Mouse (Mus musculus): Measurements from ENCODE around the gene 9330161L09Rik. TPM values are rescaled to one million over a fixed set of nuclear protein-coding genes. Genes with fewer than 3 reads are reported as not detected.

9330161L09Rik gene
- 0.98 TPM for polyA plus RNA-seq (2015; fragmentation: Illumina TruSeq; extraction: RNeasy Lipid Tissue Mini Kit (QIAGEN cat#74804); ENCODE audit: low read depth, low replicate concordance)

GRCm38 (mm10) chr12:103407720-103408119, at the start of gene 9330161L09Rik:
9330161L09Rik (minus strand) TSS chr12:103407820.

GRCm38 (mm10) chr12:103457140-103457539, 49.5 kb upstream of the 9330161L09Rik start, which contains the start of gene Ifi27l2b:
Ifi27l2b (minus strand) TSS chr12:103457223.

GRCm38 (mm10) chr12:103443524-103443923, 35.9 kb upstream of the 9330161L09Rik start, which contains the start of gene Ifi27l2a:
Ifi27l2a (minus strand) TSS chr12:103443680.

GRCm38 (mm10) chr12:103433986-103434731, 26.5 kb upstream of the 9330161L09Rik start, which contains the start of gene Ifi27:
Ifi27 (plus strand) TSS chr12:103434211.

GRCm38 (mm10) chr12:103425729-103426470, 18.3 kb upstream of the 9330161L09Rik start, which contains the start of gene Ddx24:
Ddx24 (minus strand) TSS chr12:103425830.

GRCm38 (mm10) chr12:103388505-103389347, 18.9 kb downstream of the 9330161L09Rik start, which contains the start of gene Otub2:
Otub2 (plus strand) TSS chr12:103388682.

Other genes starting within 250 kb of the 9330161L09Rik start
- gene Prima1, start 165.7 kb downstream of the 9330161L09Rik start, polyA plus RNA-seq (2015; fragmentation: Illumina TruSeq; extraction: RNeasy Lipid Tissue Mini Kit (QIAGEN cat#74804); ENCODE audit: low read depth, low replicate concordance) = 7.5 TPM
- gene Fam181a, start 96.8 kb downstream of the 9330161L09Rik start, polyA plus RNA-seq (2015; fragmentation: Illumina TruSeq; extraction: RNeasy Lipid Tissue Mini Kit (QIAGEN cat#74804); ENCODE audit: low read depth, low replicate concordance) = 2.3 TPM
- 2.4 TPM for gene Asb2, start 51.8 kb downstream of the 9330161L09Rik start, polyA plus RNA-seq (2015; fragmentation: Illumina TruSeq; extraction: RNeasy Lipid Tissue Mini Kit (QIAGEN cat#74804); ENCODE audit: low read depth, low replicate concordance)
- gene Otub2, start 19.1 kb downstream of the 9330161L09Rik start, polyA plus RNA-seq (2015; fragmentation: Illumina TruSeq; extraction: RNeasy Lipid Tissue Mini Kit (QIAGEN cat#74804); ENCODE audit: low read depth, low replicate concordance) = 37.9 TPM
- gene Ddx24, start 18.0 kb upstream of the 9330161L09Rik start, polyA plus RNA-seq (2015; fragmentation: Illumina TruSeq; extraction: RNeasy Lipid Tissue Mini Kit (QIAGEN cat#74804); ENCODE audit: low read depth, low replicate concordance) = 147 TPM
- gene Ifi27, start 26.4 kb upstream of the 9330161L09Rik start, polyA plus RNA-seq (2015; fragmentation: Illumina TruSeq; extraction: RNeasy Lipid Tissue Mini Kit (QIAGEN cat#74804); ENCODE audit: low read depth, low replicate concordance) = 71.0 TPM
- gene Ifi27l2a, start 35.9 kb upstream of the 9330161L09Rik start, polyA plus RNA-seq (2015; fragmentation: Illumina TruSeq; extraction: RNeasy Lipid Tissue Mini Kit (QIAGEN cat#74804); ENCODE audit: low read depth, low replicate concordance) = 4.8 TPM
- not detected for gene Ifi27l2b, start 49.4 kb upstream of the 9330161L09Rik start, polyA plus RNA-seq (2015; fragmentation: Illumina TruSeq; extraction: RNeasy Lipid Tissue Mini Kit (QIAGEN cat#74804); ENCODE audit: low read depth, low replicate concordance)
- gene Ppp4r4, start 124.5 kb upstream of the 9330161L09Rik start, polyA plus RNA-seq (2015; fragmentation: Illumina TruSeq; extraction: RNeasy Lipid Tissue Mini Kit (QIAGEN cat#74804); ENCODE audit: low read depth, low replicate concordance) = 26.3 TPM
- gene Serpina10, start 223.6 kb upstream of the 9330161L09Rik start, polyA plus RNA-seq (2015; fragmentation: Illumina TruSeq; extraction: RNeasy Lipid Tissue Mini Kit (QIAGEN cat#74804); ENCODE audit: low read depth, low replicate concordance) = not detected
- not detected for gene Serpina6, start 249.4 kb upstream of the 9330161L09Rik start, polyA plus RNA-seq (2015; fragmentation: Illumina TruSeq; extraction: RNeasy Lipid Tissue Mini Kit (QIAGEN cat#74804); ENCODE audit: low read depth, low replicate concordance)